Mouse (Mus musculus): Measurements from ENCODE around the gene Ing4. TPM values are rescaled to one million over a fixed set of nuclear protein-coding genes. Genes with fewer than 3 reads are reported as not detected.
A peak's percentile ranks its signal among the peaks of the same experiment; 100 is the strongest.

The Ing4 gene
- total RNA-seq, 2 experiments from 2014 or later, result 41.8 to 47.3 TPM

DNA sequence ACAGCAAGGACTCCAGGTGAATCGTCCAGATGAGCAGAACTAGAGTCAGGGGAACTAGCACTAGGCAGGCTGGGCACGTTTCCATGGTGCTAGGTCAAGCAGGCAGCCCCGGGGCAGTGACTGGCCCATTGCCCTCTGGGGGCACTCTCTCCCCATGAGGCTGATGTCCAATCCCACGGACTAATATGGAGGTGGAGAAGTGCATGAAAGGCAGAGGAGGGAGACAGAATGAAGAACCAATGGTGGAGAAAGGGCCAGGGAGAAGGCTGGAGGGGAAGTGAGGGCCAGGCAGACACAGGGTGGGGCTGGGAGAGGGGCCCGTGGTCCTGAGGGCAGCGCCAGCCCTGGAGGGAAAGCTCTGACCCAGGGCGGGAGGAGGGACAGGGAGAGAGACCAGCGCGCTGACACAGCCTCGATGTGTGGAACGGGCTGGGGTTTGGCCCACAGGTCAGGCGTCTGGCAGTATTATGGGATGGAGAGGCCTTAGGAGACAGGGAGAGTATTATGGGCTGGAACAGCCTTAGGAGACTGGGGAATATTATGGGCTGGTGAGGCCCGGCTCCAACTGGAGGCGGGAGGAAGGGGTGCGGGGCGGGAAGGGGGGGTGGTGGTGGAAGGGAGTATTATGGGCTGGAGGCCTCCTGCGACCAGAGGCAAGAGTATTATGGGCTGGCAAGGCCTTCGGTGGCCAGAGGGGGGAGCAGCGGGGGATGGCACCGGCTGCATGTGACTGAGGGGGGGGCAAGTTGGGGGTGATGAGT is 49.2 kb downstream of the Ing4 start:
- DNase-seq, result peak; percentile 84
- intact Hi-C loops (cut with DNase I), result no loop called here

DNA sequence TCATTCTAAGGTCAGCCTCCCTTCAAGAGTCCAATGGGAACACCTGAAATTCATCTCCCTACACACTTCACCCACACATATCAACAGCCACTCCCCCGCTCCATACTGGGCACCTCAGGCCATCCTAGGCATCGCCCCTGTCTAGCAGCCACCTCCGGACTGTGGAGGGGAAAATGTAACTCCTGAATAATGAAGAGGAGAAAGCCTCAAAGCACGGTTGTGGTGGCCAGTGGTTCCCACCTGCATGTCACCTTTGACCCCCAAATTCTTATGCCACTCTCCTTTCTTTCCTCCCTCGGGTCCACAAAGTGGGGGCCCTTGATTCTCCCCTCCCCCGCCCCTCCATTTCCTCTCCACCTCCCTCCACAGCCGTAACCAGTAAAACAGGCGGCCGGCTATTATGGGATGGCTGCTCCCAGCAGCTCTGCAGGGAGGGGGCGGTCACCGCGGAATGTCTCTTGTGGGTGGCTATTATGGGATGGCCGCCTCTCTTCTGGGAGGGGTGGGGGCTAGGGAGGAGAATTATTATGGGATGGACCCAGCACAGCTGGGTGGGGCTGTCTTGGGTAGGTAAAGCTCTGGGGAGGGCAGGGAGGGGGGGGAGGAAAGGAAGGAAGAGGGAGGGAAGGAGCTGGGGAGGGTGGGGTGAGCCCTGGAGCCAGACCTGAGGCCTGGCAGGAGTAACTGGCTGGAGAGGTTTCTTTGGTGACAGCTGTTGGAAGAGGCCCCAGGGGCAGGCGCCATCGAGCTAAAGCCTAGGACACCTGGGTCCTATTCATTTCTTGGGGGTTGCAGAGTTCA is 50.2 kb downstream of the Ing4 start:
- intact Hi-C loops (cut with DNase I), result no loop called here

DNA sequence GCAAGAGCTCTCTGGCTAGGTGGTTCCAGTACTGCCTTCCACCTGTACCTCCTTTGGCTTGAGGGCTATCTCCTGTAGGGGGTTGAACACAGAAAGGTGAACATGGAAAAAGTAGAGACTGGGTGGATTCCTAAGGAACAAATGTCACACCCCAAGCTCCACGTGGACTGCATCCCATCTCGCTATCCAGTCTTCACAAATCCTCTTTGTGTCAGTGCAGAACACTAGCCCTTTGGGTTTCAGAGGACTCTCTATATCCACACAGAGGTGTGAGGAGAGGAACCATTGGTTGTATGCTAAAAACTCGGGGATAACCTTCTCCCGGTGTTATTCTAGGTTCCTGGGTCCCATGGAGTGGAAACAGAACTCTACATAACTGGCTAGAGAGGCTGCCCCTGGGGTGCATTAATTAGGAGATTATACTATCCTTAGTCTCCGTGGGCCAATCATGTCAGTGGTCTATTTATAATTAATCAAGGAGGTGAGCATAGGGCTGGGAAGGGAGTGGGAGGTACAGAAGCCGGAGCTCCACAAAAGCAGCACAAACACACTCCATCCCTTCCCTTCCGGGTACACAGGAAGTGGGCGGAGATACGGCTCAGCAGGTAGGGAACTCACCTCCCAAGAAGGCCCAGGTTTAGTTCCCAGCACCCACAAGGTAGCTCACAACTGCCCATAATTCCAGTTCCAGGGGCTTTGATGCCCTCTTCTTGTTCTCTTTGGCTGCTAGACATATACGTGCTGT is 51.0 kb downstream of the Ing4 start:
- intact Hi-C loops (cut with DNase I), result no loop called here
- no peak for DNase-seq

More for the DNA sequence above, 50.2 kb downstream of the Ing4 start:
- peak; percentile 83 to 86 for DNase-seq

DNA sequence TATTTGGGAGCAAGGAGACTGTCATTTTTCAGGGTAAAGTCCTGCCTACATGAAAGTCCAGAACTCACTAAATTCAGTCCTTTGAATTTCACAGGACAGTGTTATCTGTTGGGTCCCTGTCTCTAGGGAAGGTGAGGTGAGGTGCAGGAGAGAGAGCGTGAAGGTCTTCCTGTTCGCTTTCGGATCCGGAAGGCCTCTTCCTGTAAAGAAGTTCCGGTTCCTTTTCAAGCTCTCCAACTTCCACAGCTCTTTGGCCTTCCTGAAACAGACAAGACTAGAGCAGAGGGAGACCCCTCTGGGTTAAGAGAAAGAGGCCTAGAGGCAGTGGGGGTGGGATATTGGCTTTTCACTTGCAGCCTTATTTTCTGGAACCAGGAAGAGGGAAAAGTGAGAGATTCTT is 52.8 kb downstream of the Ing4 start:
- intact Hi-C loops (cut with DNase I), result no loop called here

DNA sequence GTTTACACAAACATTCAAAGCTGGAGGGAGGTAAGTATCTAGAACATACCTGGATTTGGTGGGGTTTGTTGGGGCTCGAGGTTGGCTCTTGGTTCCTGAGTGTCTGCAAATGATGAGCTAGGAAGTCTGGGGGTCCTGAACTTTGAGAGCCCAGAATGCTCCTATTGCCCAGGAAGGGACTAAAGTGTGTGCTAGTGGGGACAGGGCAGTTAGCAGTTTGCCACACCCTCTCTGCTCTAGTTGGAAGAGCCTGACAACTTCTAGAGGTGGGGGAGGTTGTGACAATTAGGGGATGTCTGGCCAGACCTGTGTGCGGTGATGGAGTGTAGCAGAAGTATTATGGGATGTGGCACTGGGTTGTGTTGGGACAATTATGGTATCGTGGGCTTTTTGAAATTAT is 55.3 kb downstream of the Ing4 start:
- intact Hi-C loops (cut with DNase I), result loop anchor here (5.0 kb wide), 1 partner anchor 97 kb away; the partner anchor contains the start of genes Mrpl51 and Ncapd2
- no peak for DNase-seq

More for the DNA sequence above, 52.8 kb downstream of the Ing4 start:
- no peak for DNase-seq

DNA sequence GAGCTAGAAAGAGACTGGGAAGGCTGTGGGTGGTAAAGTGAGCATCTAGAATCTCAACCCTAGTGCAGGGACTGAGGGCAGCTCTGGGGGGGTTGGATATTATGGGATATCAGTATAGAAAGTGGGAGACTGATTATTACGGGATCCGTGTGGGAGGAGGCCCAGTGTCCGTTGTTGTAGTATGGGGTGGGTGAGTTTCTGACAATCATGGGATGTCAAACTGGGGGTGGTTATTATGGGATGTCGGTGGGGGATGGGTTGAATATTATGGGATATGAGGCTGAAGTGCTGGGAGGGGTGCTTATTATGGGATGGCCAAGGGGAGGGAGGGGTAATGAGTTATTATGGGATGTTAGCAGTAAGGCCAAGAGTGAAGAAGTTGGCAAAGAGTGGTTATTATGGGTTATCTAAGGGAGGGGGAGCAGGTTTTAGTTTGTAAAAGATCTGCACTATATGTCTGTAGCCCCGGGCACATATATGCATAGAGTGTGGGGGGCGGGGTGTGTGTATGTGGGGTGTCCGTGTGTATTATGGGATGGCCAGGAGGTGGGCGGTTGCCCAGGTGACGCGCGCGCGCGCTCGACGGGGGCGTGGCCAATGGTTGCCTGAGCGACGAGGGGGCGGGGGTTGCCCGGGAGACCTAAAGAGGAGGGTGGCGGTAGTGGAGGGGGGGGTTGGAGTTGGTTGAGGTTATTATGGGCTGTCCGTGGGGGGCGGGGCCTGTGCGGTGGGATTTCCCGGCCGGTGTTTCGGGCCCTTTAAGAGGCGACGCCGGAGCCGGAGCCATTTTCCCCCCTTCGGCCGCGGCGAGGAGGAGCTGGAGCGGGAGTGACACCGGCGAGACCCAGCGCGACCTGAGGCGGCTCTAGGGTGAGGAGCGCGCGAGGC is 56.1 kb downstream of the Ing4 start, which contains the start of gene Chd4:
Chd4 (plus strand) TSS at position 591 of the 888 bp plus-strand sequence.
- intact Hi-C loops (cut with DNase I), result loop anchor here (2.0 to 5.0 kb wide), 2 partner anchors 35 to 97 kb away; partner anchors contain the start of genes Mrpl51, Ncapd2 and Nop2

DNA sequence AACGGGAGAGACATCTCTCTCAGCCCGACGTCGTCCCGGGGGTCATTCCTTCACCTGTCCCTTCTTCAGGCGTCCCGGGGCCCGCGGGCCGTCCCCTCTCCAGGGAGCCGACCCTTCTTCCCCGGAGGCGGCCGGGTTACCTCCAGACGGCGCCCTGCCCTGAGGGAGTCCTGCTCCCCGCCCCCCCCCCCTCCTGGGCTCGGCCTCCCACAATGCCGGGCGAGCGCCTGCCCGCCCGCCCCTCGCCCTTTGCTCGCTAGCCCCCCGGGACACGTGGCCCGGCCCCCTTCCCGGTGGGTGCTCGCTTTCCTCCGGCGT is 56.7 kb downstream of the Ing4 start:
- no peak for DNase-seq
- intact Hi-C loops (cut with DNase I), result loop anchor here (2.0 to 5.0 kb wide), 2 partner anchors 35 to 96 kb away; partner anchors contain the start of genes Mrpl51, Ncapd2 and Nop2

More for the DNA sequence above, 56.1 kb downstream of the Ing4 start, which contains the start of gene Chd4:
- DNase-seq, result peak; percentile 93 to 94

DNA sequence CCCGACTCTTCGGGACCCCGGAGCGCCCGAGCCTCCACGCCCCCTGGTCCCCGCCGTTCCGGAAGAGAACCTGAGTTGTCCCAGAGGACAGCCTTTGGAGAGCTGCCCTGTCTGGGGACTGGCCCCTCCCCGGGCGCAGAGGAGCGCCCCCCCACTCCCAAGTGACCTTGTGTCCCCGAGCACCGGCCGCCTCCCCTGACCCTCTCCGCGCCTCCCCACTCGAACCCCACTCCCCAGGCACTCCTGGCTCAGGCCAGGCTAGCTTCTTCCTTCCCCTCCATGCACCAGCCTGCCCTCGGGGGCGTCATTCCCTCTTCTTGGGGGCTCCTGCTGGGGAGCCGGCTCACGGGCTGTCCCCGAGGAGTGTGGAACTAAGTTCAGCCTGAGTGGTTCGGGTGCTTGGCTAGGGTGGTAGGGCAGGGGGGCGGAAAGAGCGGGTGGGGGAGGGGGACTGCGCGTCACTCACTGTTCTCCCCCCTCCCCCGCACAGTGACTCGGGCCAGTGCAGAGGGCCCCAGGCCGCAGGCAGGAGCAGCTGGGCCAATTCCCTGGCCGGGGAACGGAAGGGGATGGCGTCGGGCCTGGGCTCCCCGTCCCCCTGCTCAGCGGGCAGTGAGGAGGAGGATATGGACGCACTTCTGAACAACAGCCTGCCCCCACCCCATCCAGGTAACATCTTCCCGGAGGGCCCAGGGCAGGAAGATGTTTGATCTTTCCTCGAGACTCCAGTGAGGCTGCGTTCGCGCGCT is 57.2 kb downstream of the Ing4 start:
- peak; percentile 77 to 78 for DNase-seq
- intact Hi-C loops (cut with DNase I), result loop anchor here (2.0 to 5.0 kb wide), 2 partner anchors 34 to 96 kb away; partner anchors contain the start of genes Mrpl51, Ncapd2 and Nop2

DNA sequence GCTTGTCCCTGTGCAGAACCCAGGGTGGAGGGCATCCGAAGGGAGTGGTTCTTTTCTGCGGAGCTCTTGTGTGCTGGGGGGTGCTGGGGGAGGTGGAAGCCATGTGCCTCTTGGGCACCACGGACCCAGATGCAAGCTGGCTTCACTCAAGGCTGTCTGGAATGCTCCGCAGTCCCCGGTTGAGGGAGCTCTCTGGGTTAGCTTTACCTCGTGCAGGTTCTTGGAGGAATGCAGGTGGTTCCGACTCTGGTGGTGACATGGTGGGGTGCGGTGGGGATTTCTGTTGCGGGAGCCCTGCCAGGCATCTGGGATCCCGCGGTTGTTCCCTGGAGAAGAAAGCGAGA is 57.8 kb downstream of the Ing4 start:
- intact Hi-C loops (cut with DNase I), result loop anchor here (2.0 to 5.0 kb wide), 2 partner anchors 33 to 95 kb away; partner anchors contain the start of genes Mrpl51, Ncapd2 and Nop2
- no peak for DNase-seq

DNA sequence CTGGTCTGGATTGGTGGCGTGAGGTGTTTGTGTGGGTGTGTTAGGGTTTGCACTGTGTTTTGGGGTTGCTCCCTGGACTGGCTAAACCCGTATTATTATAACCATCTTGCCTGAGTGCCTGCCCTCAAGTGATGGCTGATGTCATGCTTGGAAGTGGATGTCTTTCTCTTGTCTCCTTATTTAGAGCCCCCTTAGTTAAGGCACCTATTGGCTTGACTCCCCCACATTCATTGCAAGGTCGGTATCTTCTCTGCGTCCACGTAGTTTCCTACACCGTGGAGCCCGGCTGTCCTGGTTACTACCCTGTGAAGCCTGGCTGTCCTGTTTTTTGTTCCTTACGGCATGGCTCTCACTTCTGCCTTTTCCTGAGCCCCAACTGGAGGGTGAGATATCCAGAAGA is 58.4 kb downstream of the Ing4 start:
- DNase-seq, result no peak
- intact Hi-C loops (cut with DNase I), result loop anchor here (2.0 to 5.0 kb wide), 2 partner anchors 33 to 94 kb away; partner anchors contain the start of genes Mrpl51, Ncapd2 and Nop2

DNA sequence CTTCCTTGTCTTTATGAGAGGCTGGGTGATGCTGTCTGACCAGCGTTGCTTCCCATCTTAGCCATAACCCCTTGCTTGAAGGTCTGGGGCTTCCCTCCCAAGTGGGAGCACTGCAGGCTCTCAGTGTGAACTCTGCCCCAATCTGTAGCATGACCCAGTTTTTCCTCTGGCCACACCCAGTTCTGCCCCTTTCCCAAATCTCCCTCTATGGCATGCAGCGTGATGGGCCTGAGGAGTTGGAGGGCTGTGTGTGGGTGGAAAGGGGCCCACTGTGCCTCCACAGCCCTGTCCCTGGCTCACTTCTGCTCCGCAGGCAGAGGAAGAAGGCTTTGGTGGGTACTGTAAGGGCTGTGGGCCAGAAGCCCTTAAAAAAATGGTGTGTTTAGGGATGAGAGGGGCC is 59.0 kb downstream of the Ing4 start:
- peak in 1 of 2 experiments; percentile 32 for DNase-seq
- intact Hi-C loops (cut with DNase I), result loop anchor here (5.0 kb wide), 1 partner anchor 94 kb away; the partner anchor contains the start of genes Mrpl51 and Ncapd2

Small RNAs within 50 kb of the gene (microRNA-seq; reads per million reads assigned to microRNA genes)
- gene Mir7045, result 0.35 to 0.95 reads per million in 2 experiments

Other genes starting within 250 kb of the Ing4 start
- gene Spsb2, start 231.1 kb upstream of the Ing4 start, total RNA-seq (2021), result 1 to 10 TPM; 3.1 TPM
- gene Tpi1, start 225.5 kb upstream of the Ing4 start, total RNA-seq (2021), result 100 to 1,000 TPM; 870 to 877 TPM
- 10 to 100 TPM; 87.5 to 87.9 TPM for gene Usp5, start 210.3 kb upstream of the Ing4 start, total RNA-seq (2021)
- gene Cdca3, start 210.2 kb upstream of the Ing4 start, total RNA-seq (2021), result 10 to 100 TPM; 19.1 to 23.2 TPM
- gene Gnb3, start 199.5 kb upstream of the Ing4 start, total RNA-seq (2021), result 1 to 10 TPM; 3.9 to 4.4 TPM
- gene P3h3, start 182.0 kb upstream of the Ing4 start, total RNA-seq (2021), result 10 to 100 TPM; 27.1 to 27.3 TPM
- 1 to 10 TPM; 3.0 to 4.9 TPM for gene Gpr162, start 175.8 kb upstream of the Ing4 start, total RNA-seq (2021)
- gene Cd4, start 151.5 kb upstream of the Ing4 start, total RNA-seq (2021), result 1 to 10 TPM; 1.2 to 2.1 TPM
- under 1 TPM; 0.72 to 0.84 TPM for gene Lag3, start 128.1 kb upstream of the Ing4 start, total RNA-seq (2021)
- gene Ptms, start 119.7 kb upstream of the Ing4 start, total RNA-seq (2021), result 100 to 1,000 TPM; 516 to 532 TPM
- 100 to 1,000 TPM; 231 to 236 TPM for gene Mlf2, start 108.4 kb upstream of the Ing4 start, total RNA-seq (2021)
- 100 to 1,000 TPM; 102 to 108 TPM for gene Cops7a, start 74.2 kb upstream of the Ing4 start, total RNA-seq (2021)
- gene Pianp, start 43.1 kb upstream of the Ing4 start, total RNA-seq (2021), result 1 to 10 TPM; 1.7 to 2.0 TPM
- 10 to 100 TPM; 27.7 to 29.3 TPM for gene Zfp384, start 30.6 kb upstream of the Ing4 start, total RNA-seq (2021)
- gene Acrbp, start 9.9 kb downstream of the Ing4 start, total RNA-seq (2021), result 1 to 10 TPM; 2.1 to 2.8 TPM
- gene Lpar5, start 28.2 kb downstream of the Ing4 start, total RNA-seq (2021), result under 1 TPM; 0.37 to 0.53 TPM
- 100 to 1,000 TPM; 170 to 183 TPM for gene Chd4, start 56.2 kb downstream of the Ing4 start, total RNA-seq (2021)
- gene Nop2, start 92.1 kb downstream of the Ing4 start, total RNA-seq (2021), result 10 to 100 TPM; 23.7 to 25.3 TPM
- gene Iffo1, start 105.5 kb downstream of the Ing4 start, total RNA-seq (2021), result 10 to 100 TPM; 13.0 to 17.8 TPM
- 1,000 to 10,000 TPM; 3,414 to 3,559 TPM for gene Gapdh, start 126.7 kb downstream of the Ing4 start, total RNA-seq (2021)
- 10 to 100 TPM; 42.3 to 51.8 TPM for gene Ncapd2, start 151.9 kb downstream of the Ing4 start, total RNA-seq (2021)
- 100 to 1,000 TPM; 272 to 283 TPM for gene Mrpl51, start 152.0 kb downstream of the Ing4 start, total RNA-seq (2021)
- gene Vamp1, start 175.8 kb downstream of the Ing4 start, total RNA-seq (2021), result 1 to 10 TPM; 8.1 to 9.1 TPM
- 1 to 10 TPM; 2.8 to 4.4 TPM for gene Tapbpl, start 192.1 kb downstream of the Ing4 start, total RNA-seq (2021)
- gene Cd27, start 197.2 kb downstream of the Ing4 start, total RNA-seq (2021), result under 1 TPM; 0.37 to 0.55 TPM
- not detected for gene Tuba3a, start 246.3 kb downstream of the Ing4 start, total RNA-seq (2021)

All from heart, postnatal 10 days (tissue).